Mouse (Mus musculus): ENCODE results near the gene Cers3.

The Cers3 gene

DNA sequence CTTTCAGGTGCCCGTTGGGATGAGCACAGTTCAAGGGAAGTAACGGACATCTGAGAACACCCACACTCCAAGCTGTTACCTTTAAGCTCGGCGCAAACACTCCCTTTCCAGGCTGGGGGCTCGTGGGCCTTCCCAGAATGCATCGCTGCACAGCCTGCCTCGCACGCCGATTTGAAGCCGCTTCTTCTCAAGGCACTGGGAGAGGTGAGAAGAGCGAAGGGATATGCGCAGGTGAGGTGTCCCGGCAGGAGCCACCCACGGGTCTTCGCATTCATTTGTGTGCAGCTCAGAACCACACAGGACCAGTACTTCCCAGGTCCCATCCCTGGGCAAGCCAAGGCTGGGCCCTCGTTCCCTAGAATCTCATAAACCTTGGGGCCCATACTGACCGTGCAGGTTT lies 9.9 kb upstream of the Cers3 start:
- Histone ChIP-seq H3K4me1 (replicated peaks; ENCODE audit: low read depth, low read length) (no peaks in the 10 kb centered on the region), H3K4me3 (replicated peaks; ENCODE audit: low read length) (no peak overlapping the region), H3K27me3 (ENCODE audit: insufficient read depth, low read length) (no peaks in the 10 kb centered on the region), H3K9me3 (ENCODE audit: low read length) (peaks cover 10% of the 10 kb centered on the region), H3K36me3 (ENCODE audit: insufficient read depth, low read length) (no peaks in the 10 kb centered on the region)
- TF ChIP-seq NANOG (IDR thresholded peaks at IDR 0.05; ENCODE audit: borderline replicate concordance, low read length) (no peak), CTCF (conservative IDR thresholded peaks at IDR 0.05; ENCODE audit: low read length) (no peak), POU5F1 (IDR thresholded peaks at IDR 0.05; ENCODE audit: borderline replicate concordance, low read length) (no peak)

DNA sequence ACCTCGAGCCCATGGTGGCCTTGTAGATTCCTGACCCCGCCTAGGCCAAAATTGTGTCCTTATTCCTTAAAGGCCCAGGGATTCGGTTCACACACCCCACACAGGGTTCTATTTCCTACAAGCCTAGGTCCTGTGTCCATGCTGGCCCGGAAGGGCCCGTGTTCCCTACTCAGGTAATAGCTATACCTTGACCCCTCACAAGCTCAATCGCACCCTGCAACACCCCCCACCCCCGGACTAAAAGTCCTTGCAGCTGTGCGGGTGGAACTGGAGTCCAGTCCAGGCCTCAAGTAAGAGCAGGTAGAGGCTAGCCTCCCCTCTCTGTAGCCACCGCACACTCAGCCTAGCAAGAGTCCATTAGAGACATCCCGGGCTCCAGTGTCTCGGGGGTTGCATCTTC lies 9.4 kb upstream of the Cers3 start:
- Histone ChIP-seq H3K9me3 (ENCODE audit: low read length) (peaks cover 8% of the 10 kb centered on the region), H3K4me1 (replicated peaks; ENCODE audit: low read depth, low read length) (no peaks in the 10 kb centered on the region), H3K27me3 (ENCODE audit: insufficient read depth, low read length) (no peaks in the 10 kb centered on the region), H3K4me3 (replicated peaks; ENCODE audit: low read length) (no peak overlapping the region), H3K36me3 (ENCODE audit: insufficient read depth, low read length) (no peaks in the 10 kb centered on the region)
- no peak for TF ChIP-seq CTCF (conservative IDR thresholded peaks at IDR 0.05; ENCODE audit: low read length)
- TF ChIP-seq NANOG (IDR thresholded peaks at IDR 0.05; ENCODE audit: borderline replicate concordance, low read length): no peak
- TF ChIP-seq POU5F1 (IDR thresholded peaks at IDR 0.05; ENCODE audit: borderline replicate concordance, low read length): no peak

DNA sequence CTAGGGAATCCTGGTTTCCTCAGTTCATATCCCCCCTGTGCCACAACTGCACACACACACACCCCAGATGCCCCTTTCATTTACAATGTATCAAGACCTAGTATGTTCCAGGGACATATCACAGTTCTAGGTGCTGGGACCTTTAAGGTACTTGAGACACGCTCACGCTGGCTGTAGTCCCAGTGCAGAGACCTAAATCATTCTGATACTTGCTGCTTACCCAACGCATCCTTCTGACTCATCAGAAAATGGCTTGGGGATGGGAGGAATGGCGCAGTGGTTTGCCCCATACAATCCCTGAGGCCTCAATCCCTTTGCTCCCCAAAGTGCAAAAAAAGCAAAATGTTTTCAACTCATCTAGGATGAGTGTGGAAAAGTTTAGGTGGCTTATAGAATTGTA lies 8.8 kb upstream of the Cers3 start:
- TF ChIP-seq NANOG (IDR thresholded peaks at IDR 0.05; ENCODE audit: borderline replicate concordance, low read length): no peak
- no peak for TF ChIP-seq CTCF (conservative IDR thresholded peaks at IDR 0.05; ENCODE audit: low read length)
- TF ChIP-seq POU5F1 (IDR thresholded peaks at IDR 0.05; ENCODE audit: borderline replicate concordance, low read length): no peak
- Histone ChIP-seq H3K4me3 (replicated peaks; ENCODE audit: low read length) (no peak overlapping the region), H3K9me3 (ENCODE audit: low read length) (peaks cover 2% of the 10 kb centered on the region), H3K27me3 (ENCODE audit: insufficient read depth, low read length) (no peaks in the 10 kb centered on the region), H3K4me1 (replicated peaks; ENCODE audit: low read depth, low read length) (no peaks in the 10 kb centered on the region), H3K36me3 (ENCODE audit: insufficient read depth, low read length) (no peaks in the 10 kb centered on the region)

DNA sequence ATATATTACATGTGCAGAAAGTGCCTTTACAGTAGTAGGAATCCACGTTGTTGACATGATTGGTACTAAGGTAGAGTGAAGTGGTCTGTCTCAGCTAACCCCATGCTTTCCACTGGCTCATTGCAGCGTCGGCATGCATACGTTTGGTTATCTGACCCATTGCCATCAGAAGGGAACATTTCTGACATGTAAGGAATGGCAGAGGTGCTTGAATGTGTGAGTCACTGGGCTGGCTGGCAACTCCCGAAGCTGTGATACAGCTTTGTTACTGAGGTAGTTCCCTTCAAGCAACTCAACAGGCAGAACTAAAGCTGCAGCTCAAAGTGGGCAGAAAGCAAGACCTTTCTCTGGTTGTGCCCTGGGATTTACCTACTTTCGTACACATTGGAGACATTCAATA lies 8.3 kb upstream of the Cers3 start:
- Histone ChIP-seq H3K9me3 (ENCODE audit: low read length) (no peaks in the 10 kb centered on the region), H3K36me3 (ENCODE audit: insufficient read depth, low read length) (no peaks in the 10 kb centered on the region), H3K4me1 (replicated peaks; ENCODE audit: low read depth, low read length) (no peaks in the 10 kb centered on the region), H3K27me3 (ENCODE audit: insufficient read depth, low read length) (no peaks in the 10 kb centered on the region), H3K4me3 (replicated peaks; ENCODE audit: low read length) (no peak overlapping the region)
- TF ChIP-seq NANOG (IDR thresholded peaks at IDR 0.05; ENCODE audit: borderline replicate concordance, low read length): no peak
- no peak for TF ChIP-seq CTCF (conservative IDR thresholded peaks at IDR 0.05; ENCODE audit: low read length)
- TF ChIP-seq POU5F1 (IDR thresholded peaks at IDR 0.05; ENCODE audit: borderline replicate concordance, low read length): no peak

DNA sequence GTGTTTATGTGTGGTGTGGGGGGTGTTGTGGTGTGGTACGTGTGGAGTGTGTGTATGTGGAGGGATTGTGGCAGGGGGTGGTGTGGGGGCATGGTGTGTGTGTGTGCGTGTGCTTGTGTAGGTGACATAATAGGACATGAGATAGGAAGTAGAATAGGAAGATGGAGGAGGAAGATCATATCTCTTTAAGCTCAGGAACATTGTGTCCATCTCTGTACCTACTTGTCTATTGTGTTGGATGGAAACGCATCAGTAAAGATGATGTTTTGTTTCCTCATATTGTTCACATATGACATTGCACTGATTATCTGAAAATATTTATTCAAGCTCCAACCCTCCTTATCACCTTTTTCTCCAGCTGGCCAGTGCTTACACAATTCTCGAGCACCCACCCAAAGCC lies 5.9 kb upstream of the Cers3 start:
- TF ChIP-seq CTCF (conservative IDR thresholded peaks at IDR 0.05; ENCODE audit: low read length): no peak
- no peak for TF ChIP-seq POU5F1 (IDR thresholded peaks at IDR 0.05; ENCODE audit: borderline replicate concordance, low read length)
- no peak for TF ChIP-seq NANOG (IDR thresholded peaks at IDR 0.05; ENCODE audit: borderline replicate concordance, low read length)
- Histone ChIP-seq H3K4me1 (replicated peaks; ENCODE audit: low read depth, low read length) (no peaks in the 10 kb centered on the region), H3K4me3 (replicated peaks; ENCODE audit: low read length) (no peak overlapping the region), H3K36me3 (ENCODE audit: insufficient read depth, low read length) (no peaks in the 10 kb centered on the region), H3K27me3 (ENCODE audit: insufficient read depth, low read length) (no peaks in the 10 kb centered on the region), H3K9me3 (ENCODE audit: low read length) (no peaks in the 10 kb centered on the region)

DNA sequence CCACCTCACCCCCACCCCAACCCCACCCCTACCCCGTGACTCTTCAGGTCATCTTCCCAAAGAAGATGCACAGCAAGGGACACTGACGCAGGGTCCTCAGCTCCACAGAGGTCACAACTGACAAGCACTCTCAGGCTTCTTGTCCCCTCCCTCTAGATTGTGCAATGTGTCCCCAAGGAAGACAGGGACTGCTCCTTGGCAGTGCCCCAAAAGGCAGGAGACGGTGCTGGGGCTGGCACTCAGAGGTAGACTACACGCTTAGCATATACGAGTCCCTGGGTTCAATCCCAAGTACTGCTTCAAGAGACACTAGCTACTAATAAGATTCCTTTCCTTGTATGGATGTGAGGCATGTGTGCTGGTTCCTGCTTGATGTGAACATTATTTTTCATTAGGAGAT lies 2.3 kb upstream of the Cers3 start:
- no peak for TF ChIP-seq CTCF (conservative IDR thresholded peaks at IDR 0.05; ENCODE audit: low read length)
- Histone ChIP-seq H3K9me3 (ENCODE audit: low read length) (no peaks in the 10 kb centered on the region), H3K27me3 (ENCODE audit: insufficient read depth, low read length) (no peaks in the 10 kb centered on the region), H3K4me3 (replicated peaks; ENCODE audit: low read length) (no peak overlapping the region), H3K4me1 (replicated peaks; ENCODE audit: low read depth, low read length) (peaks cover 5% of the 10 kb centered on the region; the same call in 1 of the 2 replicates), H3K36me3 (ENCODE audit: insufficient read depth, low read length) (no peaks in the 10 kb centered on the region)

DNA sequence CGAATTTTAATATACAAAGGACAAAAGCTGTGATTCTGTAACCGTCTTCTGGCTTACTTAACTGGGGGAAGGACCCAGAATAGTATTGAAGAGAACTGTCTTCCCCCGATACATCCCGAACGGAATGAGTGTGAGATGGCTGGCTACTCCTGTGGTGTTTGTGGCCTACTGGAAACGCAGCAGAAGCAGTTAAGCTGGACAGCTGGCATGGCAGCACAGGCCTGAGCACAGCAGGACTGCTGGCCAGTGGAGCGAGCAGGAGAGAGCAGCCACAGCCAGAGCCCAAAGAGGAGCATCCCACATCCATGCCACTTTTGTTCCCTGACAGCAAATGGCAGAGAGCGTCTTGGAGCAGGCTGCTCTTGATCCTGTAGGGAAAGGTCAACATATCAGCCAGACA lies 1.9 kb upstream of the Cers3 start:
- H3K36me3 ChIP-seq (ENCODE audit: insufficient read depth, low read length): no peaks in the 10 kb centered on the region
- H3K9me3 ChIP-seq (ENCODE audit: low read length): no peaks in the 10 kb centered on the region
- TF ChIP-seq NANOG (IDR thresholded peaks at IDR 0.05; ENCODE audit: borderline replicate concordance, low read length): no peak
- peaks cover 5% of the 10 kb centered on the region; the same call in 1 of the 2 replicates for H3K4me1 ChIP-seq (replicated peaks; ENCODE audit: low read depth, low read length)
- H3K4me3 ChIP-seq (replicated peaks; ENCODE audit: low read length): no peak overlapping the region
- no peaks in the 10 kb centered on the region for H3K27me3 ChIP-seq (ENCODE audit: insufficient read depth, low read length)

DNA sequence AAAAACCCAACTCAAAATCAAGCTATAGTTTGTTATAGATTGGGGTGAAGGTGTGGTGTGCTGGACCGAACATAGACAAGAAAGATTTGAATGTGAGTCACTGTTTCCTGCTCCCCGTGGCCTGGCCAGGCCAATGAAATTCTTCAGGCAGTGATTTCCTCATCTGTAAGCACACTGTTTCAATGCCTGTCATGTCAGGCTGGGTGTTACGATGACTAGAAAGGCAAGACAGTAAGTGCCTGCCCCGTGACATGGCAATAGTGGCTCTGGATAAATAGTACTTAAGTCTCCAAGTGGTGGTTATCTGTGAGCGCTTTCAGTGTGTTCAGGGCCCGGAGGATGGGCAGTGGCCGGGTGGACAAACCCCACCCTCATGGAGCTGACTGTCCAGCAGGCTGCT lies 3.7 kb downstream of the Cers3 start:
- Histone ChIP-seq H3K9me3 (ENCODE audit: low read length) (no peaks in the 10 kb centered on the region), H3K36me3 (ENCODE audit: insufficient read depth, low read length) (no peaks in the 10 kb centered on the region), H3K4me3 (replicated peaks; ENCODE audit: low read length) (no peak overlapping the region), H3K4me1 (replicated peaks; ENCODE audit: low read depth, low read length) (peaks cover 5% of the 10 kb centered on the region; the same call in 1 of the 2 replicates), H3K27me3 (ENCODE audit: insufficient read depth, low read length) (no peaks in the 10 kb centered on the region)
- TF ChIP-seq POU5F1 (IDR thresholded peaks at IDR 0.05; ENCODE audit: borderline replicate concordance, low read length) (no peak), NANOG (IDR thresholded peaks at IDR 0.05; ENCODE audit: borderline replicate concordance, low read length) (no peak), CTCF (conservative IDR thresholded peaks at IDR 0.05; ENCODE audit: low read length) (no peak)

DNA sequence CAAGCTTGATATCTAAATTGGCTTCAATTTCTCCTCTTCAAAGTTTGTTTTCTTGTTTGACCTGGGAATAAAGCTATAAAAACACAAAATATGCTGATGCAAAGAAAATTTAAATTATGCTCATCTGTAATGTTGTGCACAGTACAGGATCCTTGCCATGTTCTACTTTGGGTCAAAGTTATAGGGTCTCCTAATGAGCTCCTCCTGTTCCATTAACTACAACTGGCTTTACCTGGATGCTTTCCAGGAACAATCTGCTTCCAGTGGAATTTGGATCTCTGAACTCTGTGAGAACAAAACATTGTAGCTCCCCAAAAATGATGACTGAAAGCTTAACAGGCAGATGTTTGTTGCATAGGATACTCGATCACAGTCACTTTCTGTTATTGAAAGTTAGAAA lies 6.7 kb downstream of the Cers3 start:
- Histone ChIP-seq H3K4me3 (replicated peaks; ENCODE audit: low read length) (no peak overlapping the region), H3K4me1 (replicated peaks; ENCODE audit: low read depth, low read length) (no peaks in the 10 kb centered on the region), H3K36me3 (ENCODE audit: insufficient read depth, low read length) (no peaks in the 10 kb centered on the region), H3K27me3 (ENCODE audit: insufficient read depth, low read length) (no peaks in the 10 kb centered on the region), H3K9me3 (ENCODE audit: low read length) (no peaks in the 10 kb centered on the region)
- no peak for TF ChIP-seq POU5F1 (IDR thresholded peaks at IDR 0.05; ENCODE audit: borderline replicate concordance, low read length)
- TF ChIP-seq CTCF (conservative IDR thresholded peaks at IDR 0.05; ENCODE audit: low read length): no peak
- no peak for TF ChIP-seq NANOG (IDR thresholded peaks at IDR 0.05; ENCODE audit: borderline replicate concordance, low read length)
